Mouse (Mus musculus): ENCODE results near the gene Dctn3. TPM values are rescaled to one million over a fixed set of nuclear protein-coding genes. Genes with fewer than 3 reads are reported as not detected.
A peak's percentile ranks its signal among the peaks of the same experiment; 100 is the strongest.
"Not testable (repeated sequence)": the region's sequence is repeated elsewhere in the genome, so short reads cannot be mapped to it uniquely, and the experiment has no call there.

Gene Dctn3
- total RNA-seq, 2 experiments from 2014 or later, result 83.6 to 87.8 TPM

GRCm38 (mm10) chr4:41705922-41706754 lies 16.8 kb downstream of the Dctn3 start:
- intact Hi-C loops (cut with DNase I), result loop anchor here (2.0 to 5.0 kb wide), 2 partner anchors 94 to 151 kb away; no protein-coding TSS in a partner anchor
- no peak for DNase-seq

GRCm38 (mm10) chr4:41704651-41705050 lies 18.3 kb downstream of the Dctn3 start:
- intact Hi-C loops (cut with DNase I), result loop anchor here (5.0 kb wide), 1 partner anchor 92 kb away; no protein-coding TSS in a partner anchor
- no peak for DNase-seq

- intact Hi-C loops (cut with DNase I); DNase-seq: not testable (repeated sequence)
Observed at GRCm38 (mm10) chr4:41702226-41702625, 20.7 kb downstream of the Dctn3 start.

- intact Hi-C loops (cut with DNase I); DNase-seq: not testable (repeated sequence)
Observed at GRCm38 (mm10) chr4:41700224-41700623, 22.7 kb downstream of the Dctn3 start.

GRCm38 (mm10) chr4:41699783-41700182 lies 23.2 kb downstream of the Dctn3 start, which contains the start of gene Il11ra1:
Gene Il11ra1 (plus strand): TSS chr4:41699989.
- DNase-seq; intact Hi-C loops (cut with DNase I): not testable (repeated sequence)

GRCm38 (mm10) chr4:41698421-41699016 lies 24.5 kb downstream of the Dctn3 start:
- peak; percentile 60 to 70 for DNase-seq

GRCm38 (mm10) chr4:41696930-41697841 lies 25.8 kb downstream of the Dctn3 start, which contains the start of gene Cntfr:
Gene Cntfr (minus strand): TSS chr4:41697089.
- intact Hi-C loops (cut with DNase I), result loop anchor here (2.0 kb wide), 1 partner anchor 42 kb away; no protein-coding TSS in a partner anchor
- peak; percentile 87 to 88 for DNase-seq

More at GRCm38 (mm10) chr4:41698421-41699016, 24.5 kb downstream of the Dctn3 start:
- intact Hi-C loops (cut with DNase I), result not testable (repeated sequence)

GRCm38 (mm10) chr4:41696452-41696851 lies 26.5 kb downstream of the Dctn3 start:
- DNase-seq, result not testable (repeated sequence)
- intact Hi-C loops (cut with DNase I), result loop anchor here (2.0 kb wide), 1 partner anchor 42 kb away; no protein-coding TSS in a partner anchor

- intact Hi-C loops (cut with DNase I), result loop anchor here (2.0 kb wide), 1 partner anchor 41 kb away; no protein-coding TSS in a partner anchor
Observed at GRCm38 (mm10) chr4:41695800-41696199, 27.2 kb downstream of the Dctn3 start.

GRCm38 (mm10) chr4:41693511-41693910 lies 29.5 kb downstream of the Dctn3 start:
- DNase-seq; intact Hi-C loops (cut with DNase I): not testable (repeated sequence)

More at GRCm38 (mm10) chr4:41695800-41696199, 27.2 kb downstream of the Dctn3 start:
- not testable (repeated sequence) for DNase-seq

- intact Hi-C loops (cut with DNase I); DNase-seq: not testable (repeated sequence)
Observed at GRCm38 (mm10) chr4:41690014-41690413, 33.0 kb downstream of the Dctn3 start.

- DNase-seq; intact Hi-C loops (cut with DNase I): not testable (repeated sequence)
Observed at GRCm38 (mm10) chr4:41688562-41688961, 34.4 kb downstream of the Dctn3 start.

GRCm38 (mm10) chr4:41685882-41686492 lies 37.0 kb downstream of the Dctn3 start:
- not testable (repeated sequence) for DNase-seq

GRCm38 (mm10) chr4:41684931-41685453 lies 38.0 kb downstream of the Dctn3 start:
- DNase-seq; intact Hi-C loops (cut with DNase I): not testable (repeated sequence)

More at GRCm38 (mm10) chr4:41685882-41686492, 37.0 kb downstream of the Dctn3 start:
- intact Hi-C loops (cut with DNase I), result not testable (repeated sequence)

- intact Hi-C loops (cut with DNase I); DNase-seq: not testable (repeated sequence)
Observed at GRCm38 (mm10) chr4:41684131-41684930, 38.6 kb downstream of the Dctn3 start.

- intact Hi-C loops (cut with DNase I); DNase-seq: not testable (repeated sequence)
Observed at GRCm38 (mm10) chr4:41683303-41683702, 39.7 kb downstream of the Dctn3 start.

- intact Hi-C loops (cut with DNase I), result no loop called here
- DNase-seq, result no peak
Observed at GRCm38 (mm10) chr4:41682789-41683188, 40.2 kb downstream of the Dctn3 start.

GRCm38 (mm10) chr4:41681947-41682346 lies 41.0 kb downstream of the Dctn3 start:
- intact Hi-C loops (cut with DNase I), result no loop called here
- DNase-seq, result no peak

Data from heart, postnatal 14 days (tissue).